Mouse (Mus musculus): ENCODE measurements around the gene Dydc2.
A peak's percentile ranks its signal among the peaks of the same experiment; 100 is the strongest.

- TF ChIP-seq EP300 (IDR thresholded peaks at IDR 0.05) (no peak), CTCF (IDR thresholded peaks at IDR 0.05) (peak; percentile 35)
Measured at GRCm38 (mm10) chr14:41052481-41052880, 16.5 kb downstream of the Dydc2 start.

Data from lung, postnatal 0 days (tissue).